ENCODE assay signal across 9 mouse cellular contexts in genomic region chr11:31830213-31831151, GRCm38 (mm10). TPM values are rescaled to one million over a fixed set of nuclear protein-coding genes. Genes with fewer than 3 reads are reported as not detected.
A peak's percentile ranks its signal among the peaks of the same experiment; 100 is the strongest.
DNase-seq lines count a peak whose midpoint lies in the region; ATAC-seq and TF ChIP-seq lines count a peak whose summit lies in the region.
"Had no signal": no experiment of that assay in that cellular context is flagged by ENCODE, and none has a peak within 500 bp of the region (broad histone marks: within the 10 kb centered on the region; RNA-seq: fewer than 3 reads in every experiment).

No protein-coding gene starts in this region.

- peak overlapping the region; percentile 42 for H3K4me3 ChIP-seq in megakaryocyte, embryonic 14.5 days (replicated peaks)
- H3K4me3 ChIP-seq in stomach, postnatal 0 days (ENCODE audit: low read depth, low read length): no peak overlapping the region

- H3K4me1 ChIP-seq in megakaryocyte, embryonic 14.5 days: peaks cover 87% of the 10 kb centered on the region
- H3K4me1 ChIP-seq in stomach, postnatal 0 days (replicated peaks; ENCODE audit: control insufficient read depth, insufficient read depth): no peaks in the 10 kb centered on the region

- no peak overlapping the region for H3K4me2 ChIP-seq in stomach, postnatal 0 days (replicated peaks; ENCODE audit: low read depth)

- TF ChIP-seq CTCF in stomach, postnatal 0 days (IDR thresholded peaks at IDR 0.05; ENCODE audit: low read depth): no peak

- no peak overlapping the region for H3K9ac ChIP-seq in stomach, postnatal 0 days (ENCODE audit: low read length)

- DNase-seq in cerebellum, adult 11-12 months: no peak
- DNase-seq in kidney, postnatal 36 days: peak; percentile 67 to 88
- no peak for DNase-seq in stomach, postnatal 0 days (ENCODE audit: low spot score)
- no peak for DNase-seq in frontal cortex, postnatal 10 days (ENCODE audit: low spot score in 2 of 2)
- DNase-seq in right cerebral cortex, postnatal 36 days (ENCODE audit: low spot score in 2 of 2): no peak
- DNase-seq: B cell, adult 2 months had no signal

- H3K9me3 ChIP-seq in megakaryocyte, embryonic 14.5 days: no peaks in the 10 kb centered on the region
- no peaks in the 10 kb centered on the region for H3K9me3 ChIP-seq in stomach, postnatal 0 days (ENCODE audit: control insufficient read depth, low read length)

- H3K27me3 ChIP-seq in megakaryocyte, embryonic 14.5 days (replicated peaks): no peaks in the 10 kb centered on the region
- no peaks in the 10 kb centered on the region for H3K27me3 ChIP-seq in stomach, postnatal 0 days (ENCODE audit: control insufficient read depth, insufficient read depth, low read length)

- peak overlapping the region; percentile 41; the same call in 1 of the 2 replicates for H3K27ac ChIP-seq in stomach, postnatal 0 days (replicated peaks)

- peaks cover 3% of the 10 kb centered on the region for H3K36me3 ChIP-seq in megakaryocyte, embryonic 14.5 days (replicated peaks; ENCODE audit: low read length)
- H3K36me3 ChIP-seq in stomach, postnatal 0 days (ENCODE audit: control insufficient read depth, insufficient read depth, low read length): no peaks in the 10 kb centered on the region

- ATAC-seq in cerebellum, adult (ENCODE audit: insufficient number of reproducible peaks, low FRiP score, low TSS enrichment): 0 out of 2 replicates have a peak, but pooled peaks have one; percentile 32
- ATAC-seq in megakaryocyte, adult 5-6 weeks (ENCODE audit: poor library complexity, severe bottlenecking): no peak
- peak; percentile 45 for ATAC-seq in stomach, postnatal 0 days (ENCODE audit: low FRiP score, low TSS enrichment)

- TF ChIP-seq EP300 in stomach, postnatal 0 days (optimal IDR thresholded peaks at IDR 0.05): no peak

- WGBS in stomach, postnatal 0 days: 55% methylated on average over 10 of the region's 10 CpGs

RNA-seq across cellular contexts. Expression of gene Cpeb4, which starts 41.5 kb away (rescaled TPM):
- 3.9 and 4.8 TPM in 2 replicates for polyA plus RNA-seq in megakaryocyte, embryonic 14.5 days (2012; ENCODE audit: insufficient read depth, low replicate concordance)
- 25.3 and 27.1 TPM in 2 replicates for total RNA-seq in megakaryocyte, adult 5-6 weeks (2015)
- 17.7 and 22.8 TPM in 2 replicates for total RNA-seq in megakaryocyte, adult 5-6 weeks (2017)
- polyA plus RNA-seq in stomach, postnatal 0 days (2015; fragmentation: Nextera tagmentation; extraction: Ambion mirVana): 5.7 and 6.1 TPM in 2 replicates

Comparison
In these comparisons a context has a peak if more than half of its experiments do, and no peak if none do; other contexts are left out.
1. DNase-seq: peak in kidney, postnatal 36 days (2 of 2); none in cerebellum, adult 11-12 months (single experiment), stomach, postnatal 0 days (single experiment), frontal cortex, postnatal 10 days (0 of 2) and right cerebral cortex, postnatal 36 days (0 of 2).